ENCODE assay signal across 12 mouse cellular contexts in the genomic region with DNA sequence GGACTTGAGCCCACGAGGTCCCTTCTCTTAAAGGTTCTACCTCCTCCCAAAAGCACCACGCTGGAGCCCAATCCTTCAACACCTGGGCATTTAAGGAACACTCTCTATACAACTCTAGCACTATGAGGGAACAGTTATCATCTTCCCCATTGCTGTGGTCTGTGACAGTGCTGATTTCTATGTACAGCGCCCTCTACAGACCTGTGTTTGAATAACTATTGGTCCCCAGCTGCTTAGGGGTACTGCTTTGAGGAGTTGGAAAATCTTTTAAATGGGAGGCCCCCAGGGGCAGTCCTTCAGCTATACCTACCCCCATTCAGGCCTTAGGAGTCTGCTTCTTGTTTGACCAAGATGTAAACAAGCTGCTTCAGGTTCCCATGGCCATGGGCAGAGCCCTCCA. TPM values are rescaled to one million over a fixed set of nuclear protein-coding genes. Genes with fewer than 3 reads are reported as not detected.
DNase-seq lines count a peak whose midpoint lies in the region; TF ChIP-seq lines count a peak whose summit lies in the region.
"Had no signal": no experiment of that assay in that cellular context is flagged by ENCODE, and none has a peak within 500 bp of the region (broad histone marks: within the 10 kb centered on the region; RNA-seq: fewer than 3 reads in every experiment).

No protein-coding gene starts in this region.

- H3K4me2 ChIP-seq in CH12.LX (ENCODE audit: insufficient read depth, low read depth, poor library complexity, severe bottlenecking) = no peak overlapping the region
- H3K4me2 ChIP-seq: embryonic facial prominence, embryonic 12.5 days had no signal

- H3K9ac ChIP-seq in CH12.LX (ENCODE audit: insufficient read depth, low read depth) = no peak overlapping the region
- H3K9ac ChIP-seq: embryonic facial prominence, embryonic 12.5 days had no signal

- intact Hi-C loops in left cerebral cortex, adult 2 months (cut with DNase I) = loop anchor here (5.0 kb wide), 1 partner anchor 301 kb away; no protein-coding TSS in a partner anchor
- intact Hi-C loops in left cerebral cortex, postnatal 14 days (cut with DNase I) = loop anchor here (5.0 to 10.0 kb wide), 2 partner anchors 136 to 194 kb away; no protein-coding TSS in a partner anchor

- peak; percentile 36 for TF ChIP-seq CTCF in left cerebral cortex, adult 2 months (IDR thresholded peaks at IDR 0.05)
- TF ChIP-seq CTCF in CH12.LX (conservative IDR thresholded peaks at IDR 0.05 in 1 of 2, IDR thresholded peaks at IDR 0.05 in 1 of 2; ENCODE audit: low read depth in 2 of 2, low read length in 2 of 2) = peak; percentile 20 to 55; a peak in 2 of 4 replicates

- no peak overlapping the region for H3K27ac ChIP-seq in left cerebral cortex, adult 2 months
- H3K27ac ChIP-seq in CH12.LX (ENCODE audit: insufficient read depth, low read depth) = no peak overlapping the region
- H3K27ac ChIP-seq: embryonic facial prominence, embryonic 12.5 days had no signal

- no peaks in the 10 kb centered on the region for H3K27me3 ChIP-seq in CH12.LX (replicated peaks)
- H3K27me3 ChIP-seq: embryonic facial prominence, embryonic 12.5 days had no signal

- H3K79me2 ChIP-seq in CH12.LX (replicated peaks; ENCODE audit: control insufficient read depth, extremely low read depth, insufficient read depth, poor library complexity, severe bottlenecking) = no peaks in the 10 kb centered on the region

- TF ChIP-seq EP300 in CH12.LX (IDR thresholded peaks at IDR 0.05; ENCODE audit: low read length) = no peak

- dilution Hi-C loops in CH12.LX (cut with MboI; ENCODE audit: extremely low pct_ligation_motif_present, extremely low pct_unique_long_range_greater_than_20kb, low sequenced_read_pairs) = no loop called here

- DNase-seq in left cerebral cortex, adult 2 months (ENCODE audit: extremely low spot score in 1 of 2, low spot score in 2 of 2) = no peak
- DNase-seq in left cerebral cortex, postnatal 14 days (ENCODE audit: low spot score in 2 of 2) = no peak
- peak; percentile 39 for DNase-seq in CH12.LX (ENCODE audit: extremely low read depth)
- peak; percentile 71 for DNase-seq in R1 (ENCODE audit: low read depth, low spot score)
- DNase-seq in naive thymus-derived CD4-positive, alpha-beta T cell, adult 2 months (ENCODE audit: low read depth) = peak; percentile 55
- no peak for DNase-seq in right cerebral cortex, postnatal 25 days
- DNase-seq in lung, postnatal 36 days = no peak
- DNase-seq: kidney, adult 2 months; right cerebral cortex, adult 18-20 months had no signal

- no peak for TF ChIP-seq POLR2A in CH12.LX (IDR thresholded peaks at IDR 0.05; ENCODE audit: low read depth, low read length)

- no peak for TF ChIP-seq RAD21 in CH12.LX (IDR thresholded peaks at IDR 0.05; ENCODE audit: low read depth, low read length)

- no peaks in the 10 kb centered on the region for H3K36me3 ChIP-seq in CH12.LX (replicated peaks in 1 of 2; ENCODE audit: control insufficient read depth in 1 of 2, insufficient read depth in 1 of 2, low read length in 1 of 2)
- H3K36me3 ChIP-seq: embryonic facial prominence, embryonic 12.5 days had no signal

- H3K4me3 ChIP-seq in left cerebral cortex, adult 2 months = no peak overlapping the region
- H3K4me3 ChIP-seq in CH12.LX (replicated peaks in 1 of 3; ENCODE audit: low read depth in 2 of 3, low read length in 2 of 3, poor library complexity in 1 of 3) = no peak overlapping the region
- H3K4me3 ChIP-seq: embryonic facial prominence, embryonic 12.5 days had no signal

- in situ Hi-C loops in CH12.LX (cut with MboI; ENCODE audit: low pct_ligation_motif_present, low pct_unique_long_range_greater_than_20kb, low sequenced_read_pairs) = loop anchor here (5.0 to 10.0 kb wide), 2 partner anchors 141 to 204 kb away; no protein-coding TSS in a partner anchor

- no peaks in the 10 kb centered on the region for H3K9me3 ChIP-seq in CH12.LX (replicated peaks; ENCODE audit: low read length)
- H3K9me3 ChIP-seq: embryonic facial prominence, embryonic 12.5 days had no signal

- peaks cover 0 to 9% of the 10 kb centered on the region in 2 experiments; a peak in 2 of 4 replicates for H3K4me1 ChIP-seq in CH12.LX (ENCODE audit: control insufficient read depth in 1 of 2, insufficient read depth in 2 of 2)
- H3K4me1 ChIP-seq: embryonic facial prominence, embryonic 12.5 days had no signal

TF ChIP-seq in CH12.LX, 34 proteins besides CTCF, POLR2A, EP300 and RAD21:
- TF ChIP-seq E2F4 (IDR thresholded peaks at IDR 0.05; ENCODE audit: insufficient replicate concordance, low read depth, low read length) = no peak
- no peak for TF ChIP-seq ZKSCAN1 (IDR thresholded peaks at IDR 0.05; ENCODE audit: borderline replicate concordance, low read depth, low read length)
- TF ChIP-seq CHD1 (IDR thresholded peaks at IDR 0.05; ENCODE audit: low read depth, low read length) = no peak
- no peak for TF ChIP-seq MEF2A (IDR thresholded peaks at IDR 0.05; ENCODE audit: borderline replicate concordance, low read depth, low read length)
- TF ChIP-seq UBTF (IDR thresholded peaks at IDR 0.05; ENCODE audit: low read depth, low read length) = no peak
- no peak for TF ChIP-seq MAFK (IDR thresholded peaks at IDR 0.05; ENCODE audit: insufficient replicate concordance, low read length)
- TF ChIP-seq NELFE (IDR thresholded peaks at IDR 0.05; ENCODE audit: low read depth, low read length) = no peak
- TF ChIP-seq SMC3 (IDR thresholded peaks at IDR 0.05; ENCODE audit: low read depth, low read length) = no peak
- TF ChIP-seq JUN (IDR thresholded peaks at IDR 0.05; ENCODE audit: insufficient read depth, low read depth, low read length) = no peak
- no peak for TF ChIP-seq KAT2A (IDR thresholded peaks at IDR 0.05; ENCODE audit: insufficient replicate concordance, low read length)
- TF ChIP-seq ZC3H11A (IDR thresholded peaks at IDR 0.05; ENCODE audit: low read depth, low read length) = no peak
- no peak for TF ChIP-seq TCF12 (IDR thresholded peaks at IDR 0.05; ENCODE audit: low read depth, low read length)
- no peak for TF ChIP-seq MAZ (IDR thresholded peaks at IDR 0.05; ENCODE audit: low read depth, low read length)
- TF ChIP-seq CHD2 (IDR thresholded peaks at IDR 0.05; ENCODE audit: low read length) = no peak
- TF ChIP-seq MXI1 (IDR thresholded peaks at IDR 0.05; ENCODE audit: low read depth, low read length) = no peak

RNA-seq across cellular contexts. Expression of a gene that starts 5.7 kb away (rescaled TPM):
- total RNA-seq in left cerebral cortex, adult 2 months (2021) = not detected
- total RNA-seq in left cerebral cortex, postnatal 14 days (2021) = not detected
- total RNA-seq in CH12.LX (2012; rRNA removed) = not detected in 2 replicates
- not detected in 2 replicates for total RNA-seq in CH12.LX (2014; rRNA removed)
- not detected in 2 replicates for polyA plus RNA-seq in CH12.LX (2012; ENCODE audit: insufficient read length, low read depth)
- total RNA-seq: left cerebral cortex, postnatal 36 days had no signal
- polyA plus RNA-seq: embryonic facial prominence, embryonic 12.5 days; gonadal fat pad, adult 2 months had no signal

Comparison
In these comparisons a context has a peak if more than half of its experiments do, and no peak if none do; other contexts are left out.
1. DNase-seq: peak in CH12.LX (single experiment), R1 (single experiment) and naive thymus-derived CD4-positive, alpha-beta T cell, adult 2 months (single experiment); none in left cerebral cortex, adult 2 months (0 of 2), left cerebral cortex, postnatal 14 days (0 of 2), right cerebral cortex, postnatal 25 days (single experiment) and lung, postnatal 36 days (single experiment).